Mouse (Mus musculus) cerebellum, postnatal 4 days (tissue): Measurements from ENCODE around the gene Nudt7.

Experiments
- DNase-seq, 2 experiments: peaks; one replicate each; pipeline ENCODE4 v3.0.0; 2022; ENCODE audit warnings: low spot score in 2 of 2, mixed read lengths in 1 of 2

Nudt7 gene

DNA sequence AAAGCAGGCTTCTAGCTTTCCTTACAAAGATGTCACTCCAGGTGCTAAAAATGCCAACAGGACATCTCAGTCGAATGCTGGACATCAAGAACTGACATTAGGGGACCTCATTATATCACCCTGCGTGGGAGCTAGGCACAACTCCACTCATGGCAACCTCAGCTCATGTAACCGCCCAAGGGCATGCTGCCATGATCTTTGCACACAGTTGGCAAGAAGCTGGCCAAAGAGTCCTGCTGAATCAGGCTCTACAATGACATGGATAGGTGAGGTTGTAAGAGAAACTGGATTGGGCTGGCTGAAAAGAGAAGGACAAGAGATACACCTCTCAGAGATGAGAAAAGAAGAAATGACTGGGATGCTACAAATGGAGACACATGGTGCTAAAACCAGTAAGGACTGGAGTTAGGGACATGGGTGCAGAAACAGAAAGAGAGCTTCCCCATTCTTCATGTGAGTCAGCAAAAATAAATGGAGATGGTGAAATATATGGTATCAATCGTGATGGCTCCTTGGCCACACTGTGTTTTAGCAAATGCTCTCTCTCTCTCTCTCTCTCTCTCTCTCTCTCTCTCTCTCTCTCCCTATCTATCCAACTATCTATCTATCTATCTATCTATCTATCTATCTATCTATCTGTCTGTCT is 10.4 kb downstream of the Nudt7 start:
- no peak for DNase-seq

DNA sequence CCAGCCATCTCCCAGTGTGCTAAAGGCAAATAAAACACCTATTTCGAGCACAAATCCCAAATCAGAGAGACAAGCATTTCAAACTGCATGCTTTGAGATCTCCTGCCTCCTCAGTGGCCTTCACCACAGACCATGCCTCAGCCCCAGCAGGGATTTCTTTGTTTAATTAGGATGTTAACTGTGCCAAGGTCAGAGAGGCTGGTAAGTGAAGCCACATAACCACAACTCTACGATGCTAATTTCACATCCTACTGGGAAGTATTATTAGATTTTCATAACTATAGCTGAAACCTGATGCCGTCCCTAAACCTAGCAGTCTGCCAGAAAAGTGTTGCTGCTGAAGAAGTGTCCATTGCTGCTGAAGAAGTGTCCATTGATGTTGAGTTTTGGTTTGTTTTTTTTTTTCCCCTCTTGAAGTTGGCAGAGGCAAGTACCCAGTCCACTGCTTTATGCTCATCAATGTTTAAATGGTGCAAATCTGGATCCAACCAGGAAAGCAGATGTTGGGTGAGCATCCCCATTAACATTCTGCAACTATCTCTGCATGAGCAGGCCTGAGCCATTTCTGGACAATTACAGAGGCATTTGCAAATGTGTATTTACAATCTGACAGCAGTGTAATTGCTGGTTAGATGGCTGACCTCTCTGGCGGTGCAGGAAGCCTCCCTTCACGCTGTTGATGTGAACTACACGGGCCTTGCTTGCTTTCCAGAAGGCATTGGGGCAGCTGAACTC is 20.1 kb downstream of the Nudt7 start:
- no peak for DNase-seq

DNA sequence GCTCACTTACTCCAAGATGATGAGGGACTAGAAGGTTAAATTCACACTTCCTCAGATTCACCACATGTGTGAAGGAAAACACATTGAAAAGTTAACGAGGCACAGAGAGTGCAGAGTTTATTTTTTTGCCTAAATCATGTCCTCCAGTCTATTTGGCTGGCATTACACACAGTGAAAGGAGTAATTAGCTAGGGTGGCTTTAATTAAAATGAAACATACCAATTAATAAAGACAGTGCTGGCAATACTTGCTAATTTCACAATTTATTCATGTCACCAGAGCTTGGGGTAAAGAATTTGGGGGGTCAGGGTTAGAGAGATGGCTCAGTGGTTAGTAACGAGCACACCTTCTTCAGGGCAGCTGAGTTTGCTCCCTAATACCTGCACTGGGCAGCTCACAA is 25.2 kb downstream of the Nudt7 start:
- DNase-seq, result no peak

DNA sequence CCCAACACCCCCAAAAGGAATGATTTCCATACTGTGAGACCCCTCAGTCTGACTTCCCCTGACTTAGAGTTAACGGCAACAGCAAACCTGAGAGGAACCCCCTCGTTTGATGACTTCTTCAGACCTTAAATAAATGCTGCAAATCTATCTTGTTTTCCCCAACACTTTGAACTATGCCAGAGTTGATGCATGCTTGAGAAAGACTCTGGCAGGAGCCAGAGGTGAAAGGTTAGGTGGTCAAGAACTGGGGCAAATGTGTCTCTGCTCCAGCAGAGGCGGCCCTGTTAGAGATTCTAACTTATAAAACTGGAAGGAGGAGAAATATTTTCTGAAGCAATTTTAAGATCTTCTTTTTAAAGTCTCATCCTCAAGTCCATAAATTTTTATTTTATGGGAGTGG is 26.3 kb downstream of the Nudt7 start:
- no peak for DNase-seq

DNA sequence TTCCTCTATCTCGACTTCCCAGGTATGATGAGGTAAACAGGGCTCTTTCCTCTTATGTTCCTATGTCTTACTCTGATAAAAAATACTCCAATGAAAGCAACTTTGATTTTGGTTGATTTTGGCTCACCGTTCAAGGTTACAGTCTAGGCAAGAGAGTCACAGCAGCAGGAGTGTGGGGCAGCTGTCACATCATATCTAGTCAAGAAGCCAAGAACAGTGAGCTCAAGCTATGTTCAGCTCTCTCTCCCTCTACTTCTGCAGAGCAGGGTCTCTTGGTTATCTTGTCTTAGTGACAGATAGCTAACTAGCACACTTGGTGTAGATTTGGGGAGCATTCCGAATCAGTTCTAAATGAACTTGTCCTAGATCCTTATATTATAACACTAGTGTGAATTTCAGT is 30.5 kb downstream of the Nudt7 start:
- no peak for DNase-seq

DNA sequence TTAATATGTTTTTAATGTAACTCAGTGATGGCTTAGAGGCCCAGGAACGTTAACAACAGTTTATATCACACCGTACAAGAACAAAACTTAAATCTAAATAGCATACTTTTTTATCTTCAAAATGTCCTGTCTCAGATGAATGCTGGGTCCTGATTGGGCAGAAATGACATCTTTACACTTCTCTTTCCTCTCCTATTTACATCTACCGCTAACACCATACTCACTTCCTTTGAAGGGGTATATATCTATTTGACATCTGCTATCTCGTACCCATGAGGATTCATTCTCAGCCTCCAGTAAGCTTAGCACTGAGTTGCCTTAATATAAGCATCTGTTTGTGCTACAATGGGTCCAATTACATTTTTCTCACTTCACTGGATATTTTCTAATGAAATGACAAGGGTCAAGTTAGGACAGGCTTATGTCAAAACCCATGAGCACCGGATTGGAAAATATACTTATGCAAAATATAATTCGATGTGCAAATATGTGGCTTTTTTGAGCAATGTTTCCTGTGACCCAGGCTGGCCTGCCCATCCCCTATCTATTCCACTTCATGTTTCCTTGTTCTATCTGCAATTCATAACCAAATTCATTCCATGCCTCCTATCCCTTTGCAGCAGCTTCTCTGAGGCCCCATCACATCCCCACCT is 31.2 kb downstream of the Nudt7 start:
- no peak for DNase-seq

DNA sequence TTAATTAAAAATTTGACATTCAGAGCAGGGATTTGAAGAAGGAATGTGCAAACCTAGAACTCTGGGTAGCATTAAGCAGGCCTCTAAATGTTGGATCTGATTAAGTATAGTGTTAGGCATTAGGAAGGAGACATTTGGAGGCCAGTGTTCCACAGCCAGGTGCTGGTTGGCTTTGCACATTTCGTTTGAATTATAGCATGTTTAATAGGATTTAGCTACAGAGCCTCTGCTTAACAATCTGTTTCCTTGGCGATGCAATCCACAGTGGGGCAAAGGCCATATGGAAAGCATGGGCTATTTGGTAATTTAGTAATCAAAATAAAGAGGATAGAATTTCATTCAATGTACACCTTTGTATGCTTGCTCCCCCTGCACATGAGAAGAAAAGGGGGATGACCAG is 32.4 kb downstream of the Nudt7 start:
- DNase-seq, result no peak

DNA sequence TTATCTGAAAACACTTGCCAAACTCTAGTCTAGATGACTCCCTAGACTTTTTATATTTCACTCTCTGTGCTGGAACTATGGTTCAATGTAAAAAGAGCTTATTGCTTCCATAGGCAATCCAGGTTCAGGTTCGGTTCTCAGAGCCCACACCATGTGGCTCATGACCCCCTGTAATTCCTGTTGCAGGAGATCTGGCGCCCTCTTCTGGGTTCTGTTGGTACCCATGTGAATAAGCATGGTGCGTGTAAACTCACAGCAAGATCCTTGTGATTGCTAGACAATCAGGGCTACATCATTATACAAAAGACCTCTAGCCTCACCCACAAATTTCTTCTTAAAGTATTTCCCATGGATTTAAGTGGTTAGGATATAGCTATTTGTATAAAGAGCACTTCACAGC is 43.4 kb downstream of the Nudt7 start:
- DNase-seq, result no peak

DNA sequence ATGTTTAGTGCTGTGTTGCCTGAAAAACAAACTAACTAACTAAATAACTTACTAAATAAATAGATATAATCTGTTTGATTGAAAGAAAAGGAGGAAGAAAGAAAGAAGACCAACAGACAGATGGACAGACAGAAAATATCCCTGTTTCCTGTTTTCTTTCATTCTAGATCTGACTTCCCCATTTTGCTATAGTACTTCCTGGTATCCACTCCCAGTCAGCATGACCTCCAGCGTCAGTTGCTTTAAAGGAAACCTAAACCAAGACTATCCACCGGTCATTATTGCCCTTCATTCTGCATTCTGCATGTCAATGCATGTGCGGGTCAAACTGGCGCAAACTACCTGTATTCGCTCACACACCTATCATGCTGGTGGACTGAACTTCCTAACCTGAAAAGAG is 60.0 kb downstream of the Nudt7 start:
- no peak for DNase-seq

DNA sequence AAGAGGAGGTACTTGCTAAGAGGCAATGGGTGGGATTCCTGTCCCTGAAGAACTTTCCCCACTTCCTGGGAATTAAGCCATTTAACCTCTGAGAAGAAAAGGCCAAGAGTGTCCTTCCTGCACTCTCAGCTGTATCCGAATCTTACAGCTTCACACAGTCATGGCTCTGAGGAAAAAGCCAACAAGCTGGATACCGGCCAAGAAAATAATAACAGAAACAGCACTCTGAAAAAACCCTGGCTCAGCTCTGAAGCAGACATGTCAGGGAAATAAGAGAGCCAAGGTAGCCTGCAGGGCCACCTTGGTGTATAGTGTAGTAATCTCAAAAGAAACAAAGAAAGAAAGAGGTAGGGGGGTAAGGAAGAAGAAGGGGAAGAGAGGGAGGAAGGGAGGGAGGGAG is 65.6 kb downstream of the Nudt7 start:
- no peak for DNase-seq
